Mouse (Mus musculus) E14TG2a.4 (cell line): Measurements from ENCODE around the gene T2.
"Not testable (repeated sequence)": the region's sequence is repeated elsewhere in the genome, so short reads cannot be mapped to it uniquely, and the experiment has no call there.

Experiments
- CTCF ChIP-seq: conservative IDR thresholded peaks from 2 replicates; pipeline ENCODE4 v1.5.1; 2014; ENCODE audit warnings: low read length
- POU5F1 ChIP-seq: IDR thresholded peaks from 2 replicates; pipeline ENCODE4 v1.6.1; 2014; ENCODE audit warnings: low read length, borderline replicate concordance

DNA sequence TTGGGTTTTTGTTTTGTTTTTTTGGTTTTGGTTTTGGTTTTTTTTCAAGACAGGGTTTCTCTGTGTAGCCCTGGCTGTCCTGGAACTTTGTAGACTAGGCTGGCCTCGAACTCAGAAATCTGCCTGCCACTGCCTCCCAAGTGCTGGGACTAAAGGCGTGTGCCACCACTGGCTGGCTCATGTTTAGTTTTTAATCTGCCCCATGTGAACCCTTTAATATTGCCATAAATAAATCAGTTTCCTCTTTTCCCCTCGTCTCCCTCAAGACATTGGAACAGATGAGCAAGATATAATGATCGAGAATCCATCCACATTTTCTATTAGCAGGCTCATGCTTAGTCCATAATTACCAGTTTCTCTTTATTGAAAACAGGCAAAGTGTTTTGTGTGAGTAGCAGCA, 52.2 kb downstream of the T2 start:
- not testable (repeated sequence) for TF ChIP-seq CTCF, POU5F1
